Mouse (Mus musculus): ENCODE results near the gene Msi2.

The Msi2 gene

GRCm38 (mm10) chr11:88564810-88565209, 153.5 kb downstream of the Msi2 start:
- no peak for DNase-seq (ENCODE audit: low spot score in 2 of 2)

GRCm38 (mm10) chr11:88564363-88564762, 153.9 kb downstream of the Msi2 start:
- DNase-seq (ENCODE audit: low spot score in 2 of 2): no peak

- DNase-seq (ENCODE audit: low spot score in 2 of 2): no peak
Observed at GRCm38 (mm10) chr11:88561191-88561590, 157.1 kb downstream of the Msi2 start.

- DNase-seq (ENCODE audit: low spot score in 2 of 2): no peak
Observed at GRCm38 (mm10) chr11:88560634-88561033, 157.7 kb downstream of the Msi2 start.

- DNase-seq (ENCODE audit: low spot score in 2 of 2): peak in 1 of 2 experiments; percentile 25
Observed at GRCm38 (mm10) chr11:88559365-88559970, 158.8 kb downstream of the Msi2 start.

GRCm38 (mm10) chr11:88558731-88559130, 159.6 kb downstream of the Msi2 start:
- no peak for DNase-seq (ENCODE audit: low spot score in 2 of 2)

- DNase-seq (ENCODE audit: low spot score in 2 of 2): no peak
Observed at GRCm38 (mm10) chr11:88557828-88558580, 160.3 kb downstream of the Msi2 start.

GRCm38 (mm10) chr11:88557116-88557768, 161.1 kb downstream of the Msi2 start:
- no peak for DNase-seq (ENCODE audit: low spot score in 2 of 2)

GRCm38 (mm10) chr11:88555902-88556549, 162.3 kb downstream of the Msi2 start:
- no peak for DNase-seq (ENCODE audit: low spot score in 2 of 2)

- DNase-seq (ENCODE audit: low spot score in 2 of 2): no peak
Observed at GRCm38 (mm10) chr11:88555232-88555818, 163.0 kb downstream of the Msi2 start.

- no peak for DNase-seq (ENCODE audit: low spot score in 2 of 2)
Observed at GRCm38 (mm10) chr11:88553521-88554310, 164.6 kb downstream of the Msi2 start.

GRCm38 (mm10) chr11:88552987-88553386, 165.3 kb downstream of the Msi2 start:
- peak; percentile 41 to 72 for DNase-seq (ENCODE audit: low spot score in 2 of 2)

- no peak for DNase-seq (ENCODE audit: low spot score in 2 of 2)
Observed at GRCm38 (mm10) chr11:88552385-88552784, 165.9 kb downstream of the Msi2 start.

GRCm38 (mm10) chr11:88551034-88551433, 167.3 kb downstream of the Msi2 start:
- DNase-seq (ENCODE audit: low spot score in 2 of 2): peak in 1 of 2 experiments; percentile 32

GRCm38 (mm10) chr11:88550083-88550907, 168.0 kb downstream of the Msi2 start:
- DNase-seq (ENCODE audit: low spot score in 2 of 2): no peak

GRCm38 (mm10) chr11:88549529-88549900, 168.8 kb downstream of the Msi2 start:
- DNase-seq (ENCODE audit: low spot score in 2 of 2): no peak

GRCm38 (mm10) chr11:88548832-88549528, 169.3 kb downstream of the Msi2 start:
- DNase-seq (ENCODE audit: low spot score in 2 of 2): no peak

- no peak for DNase-seq (ENCODE audit: low spot score in 2 of 2)
Observed at GRCm38 (mm10) chr11:88548423-88548822, 169.9 kb downstream of the Msi2 start.

- DNase-seq (ENCODE audit: low spot score in 2 of 2): no peak
Observed at GRCm38 (mm10) chr11:88543771-88544170, 174.5 kb downstream of the Msi2 start.

- DNase-seq (ENCODE audit: low spot score in 2 of 2): no peak
Observed at GRCm38 (mm10) chr11:88542817-88543216, 175.5 kb downstream of the Msi2 start.

All from spleen, postnatal 4 days (tissue).